Mouse (Mus musculus): Measurements from ENCODE around the gene Cux2.
"Not testable (repeated sequence)": the region's sequence is repeated elsewhere in the genome, so short reads cannot be mapped to it uniquely, and the experiment has no call there.

Gene Cux2

GRCm38 (mm10) chr5:121867963-121868362 lies 181.9 kb downstream of the Cux2 start:
- no peak for DNase-seq (ENCODE audit: low spot score)

- no peak for DNase-seq (ENCODE audit: low spot score)
Measured at GRCm38 (mm10) chr5:121864330-121864729, 185.6 kb downstream of the Cux2 start.

- DNase-seq (ENCODE audit: low spot score): no peak
Measured at GRCm38 (mm10) chr5:121861964-121862363, 187.9 kb downstream of the Cux2 start.

- DNase-seq (ENCODE audit: low spot score): no peak
Measured at GRCm38 (mm10) chr5:121858427-121858826, 191.5 kb downstream of the Cux2 start.

- no peak for DNase-seq (ENCODE audit: low spot score)
Measured at GRCm38 (mm10) chr5:121856740-121857139, 193.2 kb downstream of the Cux2 start.

GRCm38 (mm10) chr5:121854768-121855167 lies 195.1 kb downstream of the Cux2 start:
- DNase-seq (ENCODE audit: low spot score): no peak

GRCm38 (mm10) chr5:121853368-121854051 lies 196.4 kb downstream of the Cux2 start:
- no peak for DNase-seq (ENCODE audit: low spot score)

GRCm38 (mm10) chr5:121849478-121850349 lies 200.2 kb downstream of the Cux2 start:
- no peak for DNase-seq (ENCODE audit: low spot score)

GRCm38 (mm10) chr5:121848743-121849142 lies 201.2 kb downstream of the Cux2 start, which contains the start of gene Pheta1:
Gene Pheta1, plus strand, starts transcription at chr5:121848984.
- DNase-seq (ENCODE audit: low spot score): peak; percentile 90

- no peak for DNase-seq (ENCODE audit: low spot score)
Measured at GRCm38 (mm10) chr5:121848035-121848519, 201.8 kb downstream of the Cux2 start.

- not testable (repeated sequence) for DNase-seq (ENCODE audit: low spot score)
Measured at GRCm38 (mm10) chr5:121847269-121847668, 202.6 kb downstream of the Cux2 start.

GRCm38 (mm10) chr5:121846322-121846721 lies 203.6 kb downstream of the Cux2 start:
- DNase-seq (ENCODE audit: low spot score): no peak

- DNase-seq (ENCODE audit: low spot score): no peak
Measured at GRCm38 (mm10) chr5:121845361-121845760, 204.5 kb downstream of the Cux2 start.

- DNase-seq (ENCODE audit: low spot score): no peak
Measured at GRCm38 (mm10) chr5:121843138-121843905, 206.6 kb downstream of the Cux2 start.

- DNase-seq (ENCODE audit: low spot score): peak; percentile 85
Measured at GRCm38 (mm10) chr5:121842665-121843118, 207.2 kb downstream of the Cux2 start.

- DNase-seq (ENCODE audit: low spot score): no peak
Measured at GRCm38 (mm10) chr5:121841973-121842372, 207.9 kb downstream of the Cux2 start.

GRCm38 (mm10) chr5:121841516-121841915 lies 208.4 kb downstream of the Cux2 start:
- DNase-seq (ENCODE audit: low spot score): no peak

- DNase-seq (ENCODE audit: low spot score): no peak
Measured at GRCm38 (mm10) chr5:121839128-121839473, 210.8 kb downstream of the Cux2 start.

- peak; percentile 73 for DNase-seq (ENCODE audit: low spot score)
Measured at GRCm38 (mm10) chr5:121838341-121839127, 211.4 kb downstream of the Cux2 start.

- no peak for DNase-seq (ENCODE audit: low spot score)
Measured at GRCm38 (mm10) chr5:121837441-121838340, 212.2 kb downstream of the Cux2 start, which contains the start of gene Sh2b3. Gene Sh2b3, minus strand, starts transcription at chr5:121837646.
